Mouse (Mus musculus): ENCODE results near the gene Stk11ip.

DNA sequence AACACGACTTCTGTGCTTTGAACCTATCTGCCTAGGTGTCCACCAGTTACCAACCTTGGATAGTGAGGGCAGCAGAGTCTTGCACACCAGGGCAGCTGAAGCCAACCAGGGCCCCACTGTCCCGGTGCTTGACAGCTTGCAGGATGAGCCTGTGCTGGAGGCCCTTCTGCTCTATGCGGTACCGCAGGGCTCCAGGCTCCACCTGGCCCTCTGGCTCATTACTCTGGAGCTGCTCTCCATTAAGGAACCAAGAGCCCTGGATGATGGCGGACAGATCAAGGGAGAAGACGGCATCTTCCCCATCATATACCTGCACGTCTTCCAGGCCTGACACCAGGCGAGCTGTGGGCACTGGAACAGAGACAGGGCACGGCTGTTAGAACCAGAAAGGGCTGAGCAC, 19.4 kb upstream of the Stk11ip start:
- TF ChIP-seq TCF12 (IDR thresholded peaks at IDR 0.05; ENCODE audit: low read depth, low read length) (no peak), JUN (IDR thresholded peaks at IDR 0.05; ENCODE audit: insufficient read depth, low read depth, low read length) (no peak), MEF2A (IDR thresholded peaks at IDR 0.05; ENCODE audit: borderline replicate concordance, low read depth, low read length) (no peak)
